Mouse (Mus musculus) kidney, embryonic 14.5 days (tissue): Measurements from ENCODE around the gene Mylk. TPM values are rescaled to one million over a fixed set of nuclear protein-coding genes. Genes with fewer than 3 reads are reported as not detected.

Source experiments
- ATAC-seq: fragments of 200-750 bp; cut with Nextera tagmentation; 2 replicates; pipeline ENCODE4 v1.8.0; 2017; ENCODE audit warnings: moderate number of reproducible peaks, mild to moderate bottlenecking, moderate TSS enrichment, moderate library complexity; ENCODE audit not compliant: low FRiP score, low TSS enrichment
- H3K27ac ChIP-seq: fragments of 300-500 bp; sonication (generic); 2 replicates; pipeline ENCODE4 v1.5.1; 2014; ENCODE audit warnings: low read depth, mild to moderate bottlenecking, low read length, moderate library complexity, mixed read lengths
- H3K27me3 ChIP-seq: fragments of 300-500 bp; sonication (generic); 2 replicates; pipeline ENCODE4 v1.6.1; 2014; ENCODE audit warnings: mild to moderate bottlenecking, low read length; ENCODE audit not compliant: control insufficient read depth, insufficient read depth
- H3K36me3 ChIP-seq: fragments of 300-500 bp; sonication (generic); 2 replicates; pipeline ENCODE4 v1.6.1; 2014; ENCODE audit warnings: low read length, mixed read lengths; ENCODE audit not compliant: control insufficient read depth, insufficient read depth
- H3K4me1 ChIP-seq: fragments of 300-500 bp; sonication (generic); 2 replicates; pipeline ENCODE4 v1.6.1; 2014; ENCODE audit warnings: low read length, mixed read lengths; ENCODE audit not compliant: control insufficient read depth, insufficient read depth
- H3K4me2 ChIP-seq: fragments of 300-500 bp; sonication (generic); replicated peaks from 2 replicates; pipeline ENCODE4 v1.6.1; 2014; ENCODE audit warnings: low read depth, mild to moderate bottlenecking, low read length
- H3K4me3 ChIP-seq: fragments of 300-500 bp; sonication (generic); 2 replicates; pipeline ENCODE4 v1.5.1; 2014; ENCODE audit warnings: mild to moderate bottlenecking, low read length
- H3K9ac ChIP-seq: fragments of 300-500 bp; sonication (generic); 2 replicates; pipeline ENCODE4 v1.6.1; 2014; ENCODE audit warnings: low read depth, mild to moderate bottlenecking, low read length, moderate library complexity
- H3K9me3 ChIP-seq: fragments of 300-500 bp; sonication (generic); 2 replicates; pipeline ENCODE4 v1.6.1; 2016; ENCODE audit warnings: low read length; ENCODE audit not compliant: control insufficient read depth
- WGBS: fragments of 180-500 bp; shearing (Covaris S2); extraction: QIAGEN DNeasy Blood & Tissue Kit; methylation state at CpG from one replicate; pipeline ENCODE4 v1.1.7; 2014; 5-methylcytosine and 5-hydroxymethylcytosine counted together
- polyA plus RNA-seq: library from polyadenylated mRNA; unstranded; fragments of >200 nt; fragmentation: Nextera tagmentation; extraction: Ambion mirVana; gene quantifications from 2 replicates; pipeline ENCODE4 v1.2.1, GENCODE M21; 2014

Mylk gene
- polyA plus RNA-seq, 1 experiment from 2014 or later = 34.0 TPM

GRCm38 (mm10) chr16:34880815-34881214 is 135.8 kb downstream of the Mylk start:
- 60% methylated on average over 4 of the region's 4 CpGs for WGBS
- H3K4me3 ChIP-seq = no peak overlapping the region
- H3K4me1 ChIP-seq = no peaks in the 10 kb centered on the region
- H3K27me3 ChIP-seq = no peaks in the 10 kb centered on the region
- H3K9ac ChIP-seq = no peak overlapping the region
- no peaks in the 10 kb centered on the region for H3K36me3 ChIP-seq
- H3K9me3 ChIP-seq = no peaks in the 10 kb centered on the region
- H3K4me2 ChIP-seq = no peak overlapping the region
- H3K27ac ChIP-seq = no peak overlapping the region
- no peak for ATAC-seq

- no peak for ATAC-seq
- Histone ChIP-seq H3K9me3 (no peaks in the 10 kb centered on the region), H3K36me3 (no peaks in the 10 kb centered on the region), H3K27me3 (no peaks in the 10 kb centered on the region), H3K9ac (no peak overlapping the region), H3K4me2 (no peak overlapping the region), H3K4me3 (no peak overlapping the region), H3K27ac (no peak overlapping the region), H3K4me1 (no peaks in the 10 kb centered on the region)
- WGBS = 88% methylated on average over 1 of the region's 1 CpGs
Measured at GRCm38 (mm10) chr16:34887037-34887436, 142.0 kb downstream of the Mylk start.

- no peak overlapping the region for H3K4me3 ChIP-seq
- 89% methylated on average over 3 of the region's 3 CpGs for WGBS
Measured at GRCm38 (mm10) chr16:34894016-34894415, 149.0 kb downstream of the Mylk start.

GRCm38 (mm10) chr16:34895916-34896315 is 150.9 kb downstream of the Mylk start:
- H3K27me3 ChIP-seq = no peaks in the 10 kb centered on the region
- no peak overlapping the region for H3K9ac ChIP-seq
- no peak overlapping the region for H3K4me3 ChIP-seq
- no peaks in the 10 kb centered on the region for H3K36me3 ChIP-seq
- no peak overlapping the region for H3K27ac ChIP-seq
- no peak overlapping the region for H3K4me2 ChIP-seq
- H3K4me1 ChIP-seq = 0 out of 2 replicates have a peak, but pooled peaks cover 5% of the 10 kb centered on the region
- ATAC-seq = no peak
- no peaks in the 10 kb centered on the region for H3K9me3 ChIP-seq
- 85% methylated on average over 10 of the region's 10 CpGs for WGBS

More at GRCm38 (mm10) chr16:34894016-34894415, 149.0 kb downstream of the Mylk start:
- Histone ChIP-seq H3K27ac (no peak overlapping the region), H3K36me3 (no peaks in the 10 kb centered on the region), H3K4me1 (0 out of 2 replicates have a peak, but pooled peaks cover under 1% of the 10 kb centered on the region), H3K9ac (no peak overlapping the region), H3K4me2 (no peak overlapping the region), H3K27me3 (no peaks in the 10 kb centered on the region), H3K9me3 (no peaks in the 10 kb centered on the region)
- ATAC-seq = no peak

- ATAC-seq = no peak
- 78% methylated on average over 3 of the region's 3 CpGs for WGBS
Measured at GRCm38 (mm10) chr16:34896996-34897395, 152.0 kb downstream of the Mylk start.

GRCm38 (mm10) chr16:34898057-34898789 is 153.2 kb downstream of the Mylk start:
- Histone ChIP-seq H3K36me3 (no peaks in the 10 kb centered on the region), H3K9me3 (no peaks in the 10 kb centered on the region), H3K4me3 (no peak overlapping the region), H3K27ac (no peak overlapping the region), H3K27me3 (no peaks in the 10 kb centered on the region), H3K4me2 (no peak overlapping the region), H3K4me1 (0 out of 2 replicates have a peak, but pooled peaks cover 5% of the 10 kb centered on the region), H3K9ac (no peak overlapping the region)
- 56% methylated on average over 7 of the region's 7 CpGs for WGBS
- no peak for ATAC-seq

More at GRCm38 (mm10) chr16:34896996-34897395, 152.0 kb downstream of the Mylk start:
- Histone ChIP-seq H3K4me3 (no peak overlapping the region), H3K9ac (no peak overlapping the region), H3K27ac (no peak overlapping the region), H3K9me3 (no peaks in the 10 kb centered on the region), H3K4me1 (0 out of 2 replicates have a peak, but pooled peaks cover 5% of the 10 kb centered on the region), H3K4me2 (no peak overlapping the region), H3K27me3 (no peaks in the 10 kb centered on the region), H3K36me3 (no peaks in the 10 kb centered on the region)

- Histone ChIP-seq H3K36me3 (no peaks in the 10 kb centered on the region), H3K9me3 (no peaks in the 10 kb centered on the region), H3K4me2 (no peak overlapping the region), H3K4me3 (no peak overlapping the region), H3K27me3 (no peaks in the 10 kb centered on the region), H3K27ac (no peak overlapping the region), H3K9ac (no peak overlapping the region), H3K4me1 (0 out of 2 replicates have a peak, but pooled peaks cover 5% of the 10 kb centered on the region)
- WGBS = 62% methylated on average over 11 of the region's 11 CpGs
- ATAC-seq = no peak
Measured at GRCm38 (mm10) chr16:34899071-34899808, 154.2 kb downstream of the Mylk start.

- H3K36me3 ChIP-seq = no peaks in the 10 kb centered on the region
- no peak overlapping the region for H3K4me3 ChIP-seq
- no peak overlapping the region for H3K27ac ChIP-seq
- 0 out of 2 replicates have a peak, but pooled peaks cover 5% of the 10 kb centered on the region for H3K4me1 ChIP-seq
- H3K9ac ChIP-seq = no peak overlapping the region
- ATAC-seq = no peak
- H3K9me3 ChIP-seq = no peaks in the 10 kb centered on the region
- no peak overlapping the region for H3K4me2 ChIP-seq
- 49% methylated on average over 5 of the region's 5 CpGs for WGBS
- H3K27me3 ChIP-seq = no peaks in the 10 kb centered on the region
Measured at GRCm38 (mm10) chr16:34899997-34900396, 155.0 kb downstream of the Mylk start.

GRCm38 (mm10) chr16:34900471-34900870 is 155.5 kb downstream of the Mylk start:
- Histone ChIP-seq H3K36me3 (no peaks in the 10 kb centered on the region), H3K27ac (no peak overlapping the region), H3K9ac (no peak overlapping the region), H3K9me3 (no peaks in the 10 kb centered on the region), H3K27me3 (no peaks in the 10 kb centered on the region), H3K4me1 (0 out of 2 replicates have a peak, but pooled peaks cover 5% of the 10 kb centered on the region), H3K4me3 (no peak overlapping the region), H3K4me2 (no peak overlapping the region)
- 88% methylated on average over 5 of the region's 5 CpGs for WGBS
- no peak for ATAC-seq
